Mouse (Mus musculus): ENCODE data around the gene Vangl1. TPM values are rescaled to one million over a fixed set of nuclear protein-coding genes. Genes with fewer than 3 reads are reported as not detected.

The Vangl1 gene
- total RNA-seq, 4 experiments from 2014 or later, result 25.7 to 40.5 (median 29.8) TPM

- no peak for DNase-seq
These were observed 62.6 kb downstream of the Vangl1 start for GRCm38 (mm10) chr3:102141893-102142292.

- no peak for DNase-seq
These were observed 63.0 kb downstream of the Vangl1 start for GRCm38 (mm10) chr3:102141451-102141850.

DNA sequence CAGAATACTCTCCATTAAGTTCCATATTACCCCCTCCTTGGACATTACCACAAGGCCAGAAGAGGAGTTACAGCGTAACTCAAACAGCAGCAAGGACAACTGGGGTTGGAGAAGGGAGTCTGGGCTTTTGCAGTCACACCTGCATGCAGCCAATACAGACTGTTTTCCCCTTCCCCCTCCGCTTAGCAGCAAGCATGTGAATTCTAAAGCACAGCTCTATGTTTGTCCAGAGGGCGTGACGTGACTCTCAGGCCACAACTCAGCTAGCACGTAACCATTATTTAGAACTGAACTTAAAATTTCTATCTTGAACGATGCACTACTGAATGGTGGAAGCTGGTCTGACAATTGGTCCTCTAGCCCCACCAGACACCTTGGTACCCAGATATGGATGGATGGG lies 63.9 kb downstream of the Vangl1 start:
- no peak for DNase-seq

- DNase-seq, result no peak
These were observed 65.6 kb downstream of the Vangl1 start for GRCm38 (mm10) chr3:102138899-102139298.

GRCm38 (mm10) chr3:102137158-102137557 lies 67.3 kb downstream of the Vangl1 start:
- no peak for DNase-seq

- no peak for DNase-seq
These were observed 68.9 kb downstream of the Vangl1 start for GRCm38 (mm10) chr3:102135389-102136113.

GRCm38 (mm10) chr3:102131627-102132324 lies 72.7 kb downstream of the Vangl1 start:
- no peak for DNase-seq

- no peak for DNase-seq
These were observed 74.0 kb downstream of the Vangl1 start for GRCm38 (mm10) chr3:102130478-102130877.

- DNase-seq, result no peak
These were observed 76.3 kb downstream of the Vangl1 start for GRCm38 (mm10) chr3:102128242-102128641.

- no peak for DNase-seq
These were observed 77.4 kb downstream of the Vangl1 start for GRCm38 (mm10) chr3:102127114-102127513.

- no peak for DNase-seq
These were observed 78.9 kb downstream of the Vangl1 start for GRCm38 (mm10) chr3:102125546-102125945.

- DNase-seq, result no peak
These were observed 80.8 kb downstream of the Vangl1 start for GRCm38 (mm10) chr3:102123654-102124053.

- DNase-seq, result no peak
These were observed 82.4 kb downstream of the Vangl1 start for GRCm38 (mm10) chr3:102122046-102122445.

DNA sequence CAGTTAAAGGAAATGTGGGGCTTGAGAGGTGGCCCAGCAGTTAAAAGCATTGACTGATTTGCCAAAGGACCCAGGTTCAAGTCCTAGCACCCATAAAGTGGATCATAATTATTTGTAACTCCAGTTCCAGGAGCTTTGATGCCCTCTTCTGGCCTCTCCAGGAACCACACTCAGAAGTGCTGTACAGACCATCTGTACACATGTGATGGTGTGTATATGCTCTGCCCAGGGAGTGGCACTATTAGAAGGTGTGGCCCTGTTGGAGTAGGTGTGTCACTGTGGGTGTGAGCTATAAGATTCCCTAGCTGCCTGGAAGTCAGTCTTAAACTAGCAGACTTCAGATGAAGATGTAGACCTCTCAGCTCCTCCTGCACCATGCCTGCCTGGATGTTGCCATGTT lies 83.5 kb downstream of the Vangl1 start:
- DNase-seq, result no peak

DNA sequence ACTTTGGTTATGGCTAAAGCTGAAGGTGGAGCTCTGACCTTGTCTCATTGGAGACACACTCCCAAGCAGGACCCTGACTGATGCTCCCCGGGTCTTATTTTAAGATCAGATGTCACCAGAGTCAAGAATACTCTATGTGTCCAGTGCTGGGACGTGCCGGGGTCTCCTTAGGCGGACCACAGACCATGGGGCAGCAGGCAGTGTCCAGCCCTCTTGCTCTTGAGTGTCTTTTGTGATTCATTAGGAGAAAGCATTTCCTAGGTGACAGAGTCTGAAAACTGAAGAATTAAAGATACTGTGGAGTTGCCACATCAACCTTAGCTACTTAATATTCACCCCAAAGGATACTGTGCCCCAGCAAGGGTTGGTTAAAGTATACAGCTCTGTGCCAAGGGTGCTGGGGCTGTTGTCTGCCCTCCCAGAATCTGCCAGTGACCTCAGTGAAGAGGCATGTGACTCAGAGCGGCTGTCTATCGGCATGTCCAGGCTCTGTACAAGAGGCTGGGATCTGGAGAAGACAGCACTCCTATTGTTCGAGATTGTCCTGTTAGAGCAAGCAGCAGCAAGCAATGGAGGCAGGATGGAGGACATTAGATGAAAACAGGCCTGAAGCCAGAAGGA lies 92.4 kb downstream of the Vangl1 start:
- no peak for DNase-seq

DNA sequence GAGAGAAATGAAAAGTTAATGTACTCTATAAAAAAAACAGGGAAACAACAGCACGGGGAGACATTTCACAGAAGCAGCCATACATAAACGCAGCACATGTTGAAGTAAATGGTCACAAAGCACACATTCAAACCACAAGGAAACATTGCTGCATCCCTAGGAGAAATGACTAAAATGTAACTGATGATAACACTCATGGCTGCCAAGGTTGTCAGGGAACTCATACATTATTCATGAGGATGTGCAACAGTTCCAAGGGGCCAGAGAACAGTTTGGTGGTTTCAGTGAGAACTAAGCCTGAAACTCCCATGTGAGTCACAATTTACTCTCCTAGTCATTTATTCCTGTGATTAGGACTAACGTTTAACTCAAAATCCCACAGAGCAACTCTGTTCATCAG lies 96.3 kb downstream of the Vangl1 start:
- DNase-seq, result no peak

GRCm38 (mm10) chr3:102103811-102104565 lies 100.5 kb downstream of the Vangl1 start:
- no peak for DNase-seq

Other genes with a start within 250 kb of the Vangl1 start
- not detected for gene Nhlh2, start 194.6 kb downstream of the Vangl1 start, total RNA-seq (2022)
- 1 to 10 TPM in 3 of 4 experiments, under 1 TPM in 1; 0.54 to 1.3 (median 1.2) TPM for gene Casq2, start 118.3 kb downstream of the Vangl1 start, total RNA-seq (2022)